Mouse (Mus musculus): Measurements from ENCODE around the gene Ttc9.

GRCm38 (mm10) chr12:81596547-81597262, 34.3 kb upstream of the Ttc9 start:
- TF ChIP-seq POLR2A (IDR thresholded peaks at IDR 0.05; ENCODE audit: control insufficient read depth, low read depth, low read length) (no peak), CTCF (IDR thresholded peaks at IDR 0.05; ENCODE audit: control insufficient read depth, insufficient read depth, insufficient replicate concordance, low read depth, low read length) (no peak)
